Mouse (Mus musculus) intestine, embryonic 14.5 days (tissue): Measurements from ENCODE around the gene Tnfaip3. TPM values are rescaled to one million over a fixed set of nuclear protein-coding genes. Genes with fewer than 3 reads are reported as not detected.
A peak's percentile ranks its signal among the peaks of the same experiment; 100 is the strongest.

Source experiments
- ATAC-seq: fragments of 200-750 bp; cut with Nextera tagmentation; replicated peaks from 2 replicates; pipeline ENCODE4 v1.8.0; 2017; ENCODE audit warnings: low read depth, moderate number of reproducible peaks, moderate TSS enrichment, moderate library complexity; ENCODE audit not compliant: low FRiP score, low TSS enrichment
- DNase-seq: peaks from one replicate; pipeline ENCODE4 v3.0.0-alpha.2; 2018; ENCODE audit warnings: low spot score
- H3K27ac ChIP-seq: fragments of 300-500 bp; sonication (generic); 2 replicates; pipeline ENCODE4 v1.5.1; 2014; ENCODE audit warnings: low read depth, mild to moderate bottlenecking, control low read depth
- H3K27me3 ChIP-seq: fragments of 300-500 bp; sonication (generic); replicated peaks from 2 replicates; pipeline ENCODE4 v1.6.1; 2014; ENCODE audit warnings: low read length, control low read depth; ENCODE audit not compliant: control insufficient read depth, insufficient read depth
- H3K36me3 ChIP-seq: fragments of 300-500 bp; sonication (generic); 2 replicates; pipeline ENCODE4 v1.6.1; 2014; ENCODE audit warnings: low read length, control low read depth; ENCODE audit not compliant: control insufficient read depth, insufficient read depth
- H3K4me1 ChIP-seq: fragments of 300-500 bp; sonication (generic); replicated peaks from 2 replicates; pipeline ENCODE4 v1.6.1; 2014; ENCODE audit warnings: low read length, control low read depth, mixed read lengths; ENCODE audit not compliant: control insufficient read depth, insufficient read depth
- H3K4me2 ChIP-seq: fragments of 300-500 bp; sonication (generic); 2 replicates; pipeline ENCODE4 v1.6.1; 2014; ENCODE audit warnings: low read length
- H3K4me3 ChIP-seq: fragments of 300-500 bp; sonication (generic); 2 replicates; pipeline ENCODE4 v1.5.1; 2014; ENCODE audit warnings: low read depth, low read length, control low read depth, mixed read lengths
- H3K9ac ChIP-seq: fragments of 300-500 bp; sonication (generic); 2 replicates; pipeline ENCODE4 v1.6.1; 2014; ENCODE audit warnings: mild to moderate bottlenecking, low read length
- H3K9me3 ChIP-seq: fragments of 300-500 bp; sonication (generic); 2 replicates; pipeline ENCODE4 v1.6.1; 2016; ENCODE audit warnings: low read length, control low read depth; ENCODE audit not compliant: control insufficient read depth
- WGBS: fragments of 180-500 bp; shearing (Covaris S2); extraction: QIAGEN DNeasy Blood & Tissue Kit; methylation state at CpG from one replicate; pipeline ENCODE4 v1.1.7; 2014; 5-methylcytosine and 5-hydroxymethylcytosine counted together
- polyA plus RNA-seq: library from polyadenylated mRNA; unstranded; fragments of >200 nt; fragmentation: Nextera tagmentation; extraction: Ambion mirVana; gene quantifications from 2 replicates; pipeline ENCODE4 v1.2.1, GENCODE M21; 2014

Gene Tnfaip3
- polyA plus RNA-seq, 1 experiment from 2014 or later, result 2.8 TPM

- H3K27me3 ChIP-seq, result no peaks in the 10 kb centered on the region
- no peak overlapping the region for H3K27ac ChIP-seq
- no peak overlapping the region for H3K4me2 ChIP-seq
- no peaks in the 10 kb centered on the region for H3K9me3 ChIP-seq
- 68% methylated on average over 9 of the region's 9 CpGs for WGBS
- no peak overlapping the region for H3K4me3 ChIP-seq
- H3K4me1 ChIP-seq, result no peaks in the 10 kb centered on the region
- no peaks in the 10 kb centered on the region for H3K36me3 ChIP-seq
- H3K9ac ChIP-seq, result no peak overlapping the region
- DNase-seq, result no peak
- ATAC-seq, result no peak
Measured at GRCm38 (mm10) chr10:19044765-19045516, 29.5 kb upstream of the Tnfaip3 start.

GRCm38 (mm10) chr10:19043529-19044262 lies 28.2 kb upstream of the Tnfaip3 start:
- no peaks in the 10 kb centered on the region for H3K36me3 ChIP-seq
- 66% methylated on average over 4 of the region's 4 CpGs for whole genome bisulfite sequencing
- DNase-seq (peak; percentile 53), ATAC-seq (no peak)
- no peak overlapping the region for H3K27ac ChIP-seq
- no peaks in the 10 kb centered on the region for H3K27me3 ChIP-seq
- H3K9me3 ChIP-seq, result no peaks in the 10 kb centered on the region
- no peaks in the 10 kb centered on the region for H3K4me1 ChIP-seq
- H3K4me3 ChIP-seq, result no peak overlapping the region
- H3K9ac ChIP-seq, result no peak overlapping the region
- no peak overlapping the region for H3K4me2 ChIP-seq

GRCm38 (mm10) chr10:19040147-19040546 lies 24.7 kb upstream of the Tnfaip3 start:
- no peaks in the 10 kb centered on the region for H3K9me3 ChIP-seq
- ATAC-seq (no peak), DNase-seq (no peak)
- 84% methylated on average over 2 of the region's 2 CpGs for WGBS
- H3K4me1 ChIP-seq, result no peaks in the 10 kb centered on the region
- no peaks in the 10 kb centered on the region for H3K36me3 ChIP-seq
- no peak overlapping the region for H3K27ac ChIP-seq
- H3K4me2 ChIP-seq, result no peak overlapping the region
- H3K4me3 ChIP-seq, result no peak overlapping the region
- no peak overlapping the region for H3K9ac ChIP-seq
- H3K27me3 ChIP-seq, result no peaks in the 10 kb centered on the region

GRCm38 (mm10) chr10:19034764-19035163 lies 19.3 kb upstream of the Tnfaip3 start:
- WGBS, result 75% methylated on average over 3 of the region's 3 CpGs

GRCm38 (mm10) chr10:19033696-19034095 lies 18.2 kb upstream of the Tnfaip3 start:
- DNase-seq (no peak), ATAC-seq (no peak)
- H3K4me2 ChIP-seq, result no peak overlapping the region
- no peak overlapping the region for H3K4me3 ChIP-seq
- H3K4me1 ChIP-seq, result no peaks in the 10 kb centered on the region
- H3K27me3 ChIP-seq, result no peaks in the 10 kb centered on the region
- H3K9ac ChIP-seq, result no peak overlapping the region
- no peaks in the 10 kb centered on the region for H3K36me3 ChIP-seq
- 64% methylated on average over 1 of the region's 1 CpGs for WGBS
- H3K27ac ChIP-seq, result no peak overlapping the region
- H3K9me3 ChIP-seq, result no peaks in the 10 kb centered on the region

More at GRCm38 (mm10) chr10:19034764-19035163, 19.3 kb upstream of the Tnfaip3 start:
- ATAC-seq, result no peak
- no peak overlapping the region for H3K27ac ChIP-seq
- no peaks in the 10 kb centered on the region for H3K27me3 ChIP-seq
- H3K4me2 ChIP-seq, result no peak overlapping the region
- no peak overlapping the region for H3K4me3 ChIP-seq
- no peak overlapping the region for H3K9ac ChIP-seq
- no peaks in the 10 kb centered on the region for H3K36me3 ChIP-seq
- no peaks in the 10 kb centered on the region for H3K9me3 ChIP-seq
- no peak for DNase-seq
- no peaks in the 10 kb centered on the region for H3K4me1 ChIP-seq

GRCm38 (mm10) chr10:19031875-19032274 lies 16.4 kb upstream of the Tnfaip3 start:
- H3K4me2 ChIP-seq, result no peak overlapping the region
- ATAC-seq, result no peak
- no peak overlapping the region for H3K9ac ChIP-seq
- no peaks in the 10 kb centered on the region for H3K27me3 ChIP-seq
- no peaks in the 10 kb centered on the region for H3K4me1 ChIP-seq
- H3K27ac ChIP-seq, result no peak overlapping the region
- no peaks in the 10 kb centered on the region for H3K36me3 ChIP-seq
- no peak for DNase-seq
- H3K9me3 ChIP-seq, result no peaks in the 10 kb centered on the region
- H3K4me3 ChIP-seq, result no peak overlapping the region

GRCm38 (mm10) chr10:19030628-19031027 lies 15.2 kb upstream of the Tnfaip3 start:
- 78% methylated on average over 2 of the region's 2 CpGs for WGBS

GRCm38 (mm10) chr10:19026710-19027109 lies 11.3 kb upstream of the Tnfaip3 start:
- H3K4me2 ChIP-seq, result no peak overlapping the region
- no peak overlapping the region for H3K27ac ChIP-seq
- H3K9me3 ChIP-seq, result no peaks in the 10 kb centered on the region
- 91% methylated on average over 5 of the region's 5 CpGs for WGBS
- no peaks in the 10 kb centered on the region for H3K36me3 ChIP-seq
- H3K4me3 ChIP-seq, result no peak overlapping the region
- H3K4me1 ChIP-seq, result no peaks in the 10 kb centered on the region
- H3K27me3 ChIP-seq, result no peaks in the 10 kb centered on the region
- ATAC-seq (no peak), DNase-seq (no peak)
- no peak overlapping the region for H3K9ac ChIP-seq

More at GRCm38 (mm10) chr10:19030628-19031027, 15.2 kb upstream of the Tnfaip3 start:
- Histone ChIP-seq H3K4me2 (no peak overlapping the region), H3K36me3 (no peaks in the 10 kb centered on the region), H3K27me3 (no peaks in the 10 kb centered on the region), H3K4me1 (no peaks in the 10 kb centered on the region), H3K9ac (no peak overlapping the region), H3K27ac (no peak overlapping the region), H3K9me3 (no peaks in the 10 kb centered on the region), H3K4me3 (no peak overlapping the region)
- DNase-seq (no peak), ATAC-seq (no peak)
